Mouse (Mus musculus): ENCODE measurements at regions not wholly inside any gene's neighbourhood (a gene's known extent, or its start where the extent isn't known, plus 50 kb on each side); places are given as distances from the start of the nearest gene placed in this dataset.

DNA sequence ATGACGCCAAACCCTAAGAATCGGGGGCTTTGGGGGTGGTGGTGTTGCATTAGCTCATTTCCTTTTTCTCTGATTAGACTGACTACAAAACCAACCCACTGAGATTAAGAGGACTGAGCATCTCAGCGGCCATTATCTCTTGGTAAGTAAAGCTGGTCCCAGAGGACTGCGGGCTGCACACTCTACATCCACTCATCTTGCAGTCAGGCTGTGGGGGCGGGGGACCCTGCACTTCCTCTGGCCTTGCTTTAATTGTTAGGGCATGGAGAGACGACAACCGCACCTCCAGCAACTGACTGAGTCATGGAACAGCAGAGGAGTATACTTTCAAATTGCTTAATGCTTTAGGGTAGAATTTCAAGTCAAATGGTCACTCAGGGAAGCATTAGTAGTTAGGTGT is 100.3 kb upstream of the Rai14 start:
- ATAC-seq (replicated peaks; ENCODE audit: low FRiP score) = no peak
- H3K4me2 ChIP-seq = no peak overlapping the region
- WGBS = 45% methylated on average over 7 of the region's 7 CpGs
- H3K9ac ChIP-seq = no peak overlapping the region
- 0 out of 2 replicates have a peak, but pooled peaks cover under 1% of the 10 kb centered on the region for H3K9me3 ChIP-seq (replicated peaks)
- H3K27ac ChIP-seq = no peak overlapping the region
- H3K4me3 ChIP-seq (replicated peaks) = no peak overlapping the region
- H3K4me1 ChIP-seq = peaks cover 29% of the 10 kb centered on the region
- no peaks in the 10 kb centered on the region for H3K36me3 ChIP-seq
- H3K27me3 ChIP-seq = no peaks in the 10 kb centered on the region

DNA sequence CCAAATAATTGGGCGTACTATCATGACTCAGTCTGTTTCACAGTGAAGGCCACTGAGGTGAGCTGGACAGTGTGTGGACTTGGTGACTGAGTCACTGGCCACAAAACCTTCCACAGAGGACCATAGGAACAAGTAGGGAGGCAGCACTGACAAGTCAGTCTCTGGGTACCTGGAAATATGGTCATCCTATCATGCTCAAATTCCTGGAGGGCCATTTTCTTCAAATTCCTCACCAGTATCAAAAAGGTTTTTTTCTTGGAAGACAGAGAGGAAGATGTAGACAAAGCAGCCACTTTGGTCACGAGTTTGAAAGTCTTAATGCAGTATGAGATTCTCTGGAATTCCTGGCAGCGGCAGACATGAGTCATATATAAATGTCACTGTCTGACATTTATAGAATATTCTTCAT is 101.8 kb upstream of the Rai14 start:
- ATAC-seq (replicated peaks; ENCODE audit: low FRiP score) = no peak
- Histone ChIP-seq H3K27ac (no peak overlapping the region), H3K4me2 (no peak overlapping the region), H3K4me1 (peaks cover 29% of the 10 kb centered on the region), H3K9ac (no peak overlapping the region), H3K9me3 (replicated peaks) (0 out of 2 replicates have a peak, but pooled peaks cover 3% of the 10 kb centered on the region), H3K27me3 (no peaks in the 10 kb centered on the region), H3K4me3 (replicated peaks) (no peak overlapping the region), H3K36me3 (no peaks in the 10 kb centered on the region)
- WGBS = 77% methylated on average over 3 of the region's 3 CpGs

DNA sequence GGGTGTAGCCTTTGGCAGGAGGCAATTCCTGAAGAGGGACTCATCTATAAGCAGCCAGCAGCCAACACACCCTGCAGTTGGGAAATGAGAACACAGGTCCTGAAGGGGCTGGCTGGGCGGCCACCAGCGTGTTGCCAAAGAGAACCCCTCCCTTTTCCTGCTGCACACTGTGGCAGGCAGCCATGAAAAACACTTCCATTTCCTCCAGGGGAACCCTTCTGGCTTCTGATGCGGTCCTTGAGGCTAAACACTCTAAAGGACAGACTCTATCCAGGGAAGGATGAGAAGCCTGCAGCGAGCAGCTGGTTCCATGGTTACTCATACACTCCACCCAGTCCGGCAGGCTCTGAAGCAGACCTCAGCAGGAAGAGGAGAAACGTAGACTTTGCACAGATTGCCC is 103.8 kb upstream of the Rai14 start:
- no peaks in the 10 kb centered on the region for H3K27me3 ChIP-seq
- H3K4me3 ChIP-seq (replicated peaks) = no peak overlapping the region
- peak; percentile 89 for ATAC-seq (replicated peaks; ENCODE audit: low FRiP score)
- no peaks in the 10 kb centered on the region for H3K36me3 ChIP-seq
- 0 out of 2 replicates have a peak, but pooled peaks cover 3% of the 10 kb centered on the region for H3K9me3 ChIP-seq (replicated peaks)
- H3K9ac ChIP-seq = no peak overlapping the region
- H3K27ac ChIP-seq = peak overlapping the region; percentile 82
- H3K4me1 ChIP-seq = peaks cover 32% of the 10 kb centered on the region
- 0 out of 2 replicates have a peak overlapping the region, but pooled peaks have one; percentile 16 for H3K4me2 ChIP-seq
- WGBS = 43% methylated on average over 6 of the region's 6 CpGs

DNA sequence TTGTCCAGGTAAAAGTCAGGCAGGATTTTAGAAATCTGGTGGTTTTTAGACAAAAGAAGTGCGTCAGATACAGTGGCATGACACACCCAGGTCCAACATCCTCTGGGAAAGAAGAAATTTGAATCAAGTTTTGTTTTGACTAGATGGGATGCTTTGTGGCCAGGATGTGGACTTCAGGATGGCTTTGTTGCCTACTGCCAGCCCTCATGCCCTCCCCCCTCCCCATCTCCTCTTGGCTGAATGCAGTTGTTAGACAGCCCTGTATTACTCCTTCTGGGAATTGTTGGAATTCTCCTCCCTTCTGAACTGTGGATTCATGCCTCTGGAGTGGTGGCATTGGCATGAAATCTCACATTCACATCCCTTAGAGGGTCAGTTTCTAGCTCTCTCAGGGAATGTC is 104.3 kb upstream of the Rai14 start:
- H3K27ac ChIP-seq = peak overlapping the region; percentile 82
- no peak for ATAC-seq (replicated peaks; ENCODE audit: low FRiP score)

DNA sequence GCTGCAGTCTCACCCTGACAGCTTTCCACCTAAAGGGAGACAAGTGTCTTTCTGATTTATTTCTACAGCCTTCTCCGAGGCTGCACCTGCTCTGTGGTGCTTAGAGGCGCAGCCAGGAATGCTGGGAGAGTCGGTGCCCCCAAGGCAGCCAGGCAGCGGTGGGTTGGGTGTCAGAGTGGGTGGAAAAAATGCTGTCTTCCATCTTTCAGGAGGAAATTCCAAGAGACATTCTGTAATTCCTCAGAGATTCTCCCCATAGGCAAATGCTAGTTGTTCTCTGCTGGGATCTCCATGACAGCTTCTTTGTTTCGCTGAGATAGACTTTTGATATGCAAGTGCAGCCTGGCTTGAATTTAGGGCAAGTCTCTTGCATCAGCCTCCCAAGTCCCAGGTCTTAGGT is 109.5 kb upstream of the Rai14 start:
- WGBS = 46% methylated on average over 5 of the region's 5 CpGs
- Histone ChIP-seq H3K9me3 (replicated peaks) (0 out of 2 replicates have a peak, but pooled peaks cover 3% of the 10 kb centered on the region), H3K36me3 (no peaks in the 10 kb centered on the region), H3K4me1 (peaks cover 15% of the 10 kb centered on the region), H3K4me3 (replicated peaks) (no peak overlapping the region), H3K9ac (no peak overlapping the region), H3K4me2 (no peak overlapping the region), H3K27me3 (no peaks in the 10 kb centered on the region), H3K27ac (no peak overlapping the region)
- ATAC-seq (replicated peaks; ENCODE audit: low FRiP score) = peak; percentile 47; the same call in 1 of the 2 replicates

More for the DNA sequence above, 104.3 kb upstream of the Rai14 start:
- WGBS = 81% methylated on average over 1 of the region's 1 CpGs
- Histone ChIP-seq H3K4me3 (replicated peaks) (no peak overlapping the region), H3K27me3 (no peaks in the 10 kb centered on the region), H3K9ac (no peak overlapping the region), H3K4me2 (0 out of 2 replicates have a peak overlapping the region, but pooled peaks have one; percentile 16), H3K9me3 (replicated peaks) (0 out of 2 replicates have a peak, but pooled peaks cover 3% of the 10 kb centered on the region), H3K4me1 (peaks cover 34% of the 10 kb centered on the region), H3K36me3 (no peaks in the 10 kb centered on the region)

DNA sequence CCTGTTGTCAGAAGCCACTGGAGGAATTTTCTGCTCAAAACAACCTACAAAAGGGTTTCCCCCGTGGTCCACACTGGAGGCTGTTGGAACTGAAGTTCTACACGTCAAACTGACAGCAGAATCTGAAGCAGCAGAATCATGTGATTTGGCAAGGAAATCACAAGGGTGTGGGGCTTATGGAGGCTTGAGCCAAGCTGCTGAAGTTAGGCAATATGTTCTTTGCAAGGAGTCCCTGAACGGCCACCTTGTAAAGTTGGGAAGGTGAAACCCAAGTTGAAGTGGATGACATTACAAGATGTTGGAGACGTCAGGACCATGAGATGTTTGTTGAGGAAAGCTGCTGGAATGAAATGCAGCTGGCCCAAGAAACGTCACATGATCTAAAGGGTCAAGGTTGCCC is 115.2 kb upstream of the Rai14 start:
- Histone ChIP-seq H3K27ac (no peak overlapping the region), H3K4me1 (peaks cover 14% of the 10 kb centered on the region), H3K4me2 (no peak overlapping the region), H3K36me3 (no peaks in the 10 kb centered on the region), H3K9me3 (replicated peaks) (no peaks in the 10 kb centered on the region), H3K27me3 (no peaks in the 10 kb centered on the region), H3K9ac (no peak overlapping the region), H3K4me3 (replicated peaks) (no peak overlapping the region)
- no peak for ATAC-seq (replicated peaks; ENCODE audit: low FRiP score)
- 64% methylated on average over 5 of the region's 5 CpGs for WGBS

DNA sequence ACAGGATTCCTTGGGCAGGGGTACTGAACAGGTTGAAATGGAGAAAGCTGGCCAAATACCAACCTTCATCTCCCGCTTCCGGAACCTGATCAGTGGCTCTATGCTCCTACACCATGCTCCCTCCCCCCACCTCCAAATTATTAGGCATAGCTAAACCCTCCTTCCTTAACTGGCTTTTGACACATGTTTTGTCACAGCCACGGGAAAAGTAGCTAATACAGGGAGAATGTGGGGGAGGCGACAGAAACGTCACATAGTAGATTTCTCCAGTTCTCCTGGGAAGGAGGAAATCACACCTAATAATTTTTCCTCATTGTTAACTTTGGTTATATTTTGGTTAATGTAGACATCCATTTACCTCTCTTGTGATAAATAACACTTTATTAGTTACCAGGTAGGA is 116.1 kb upstream of the Rai14 start:
- Histone ChIP-seq H3K27me3 (no peaks in the 10 kb centered on the region), H3K9ac (no peak overlapping the region), H3K4me3 (replicated peaks) (no peak overlapping the region), H3K4me1 (peaks cover 14% of the 10 kb centered on the region), H3K36me3 (no peaks in the 10 kb centered on the region), H3K27ac (no peak overlapping the region), H3K4me2 (no peak overlapping the region), H3K9me3 (replicated peaks) (no peaks in the 10 kb centered on the region)
- ATAC-seq (replicated peaks; ENCODE audit: low FRiP score) = no peak
- WGBS = 62% methylated on average over 5 of the region's 5 CpGs

DNA sequence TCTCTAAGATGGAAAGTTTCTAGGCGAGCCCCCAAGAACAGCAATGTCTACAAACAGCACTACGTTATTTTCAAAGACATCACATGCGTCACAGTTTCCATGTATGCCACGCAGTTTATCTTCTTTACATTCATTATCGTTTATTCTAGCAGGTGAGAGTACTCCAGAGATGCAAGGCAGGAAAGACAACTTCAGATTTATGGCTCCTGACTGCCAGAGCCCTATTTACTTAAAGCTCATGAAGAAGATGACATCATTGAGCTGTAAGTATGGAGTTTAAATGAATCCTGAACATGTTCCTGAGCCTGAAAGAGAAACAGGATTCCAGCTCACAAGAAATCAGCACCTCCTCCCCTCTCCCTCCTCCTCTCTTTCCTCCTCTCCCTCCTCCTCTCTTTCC is 116.7 kb upstream of the Rai14 start:
- no peak overlapping the region for H3K27ac ChIP-seq
- 25% methylated on average over 5 of the region's 5 CpGs for WGBS
- H3K27me3 ChIP-seq = no peaks in the 10 kb centered on the region
- no peak overlapping the region for H3K4me2 ChIP-seq
- no peak for ATAC-seq (replicated peaks; ENCODE audit: low FRiP score)
- no peak overlapping the region for H3K9ac ChIP-seq
- H3K4me1 ChIP-seq = peaks cover 14% of the 10 kb centered on the region
- no peaks in the 10 kb centered on the region for H3K9me3 ChIP-seq (replicated peaks)
- no peaks in the 10 kb centered on the region for H3K36me3 ChIP-seq
- H3K4me3 ChIP-seq (replicated peaks) = no peak overlapping the region

DNA sequence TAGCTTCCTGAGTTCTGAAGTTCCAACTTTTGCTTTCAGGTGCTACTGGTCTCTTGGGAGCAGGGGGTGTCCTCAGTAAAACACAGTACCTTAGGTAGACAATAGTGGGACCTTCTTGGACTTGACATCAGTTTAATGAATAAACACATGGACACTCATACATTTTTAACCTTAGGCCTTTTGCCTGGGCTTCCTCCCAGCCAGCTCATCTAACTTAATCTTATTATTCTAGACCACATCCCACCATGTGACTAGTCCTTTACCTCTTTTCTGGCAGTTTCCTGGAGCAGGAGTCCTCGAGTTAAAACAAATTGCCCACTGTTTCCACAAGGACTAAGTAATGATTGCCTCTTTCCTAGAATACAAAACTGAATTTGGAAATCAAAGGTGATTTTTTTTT is 117.9 kb upstream of the Rai14 start:
- H3K4me1 ChIP-seq = peaks cover 14% of the 10 kb centered on the region
- no peaks in the 10 kb centered on the region for H3K36me3 ChIP-seq
- H3K4me3 ChIP-seq (replicated peaks) = no peak overlapping the region
- H3K4me2 ChIP-seq = no peak overlapping the region
- no peaks in the 10 kb centered on the region for H3K27me3 ChIP-seq
- ATAC-seq (replicated peaks; ENCODE audit: low FRiP score) = no peak
- no peaks in the 10 kb centered on the region for H3K9me3 ChIP-seq (replicated peaks)
- WGBS = 71% methylated on average over 1 of the region's 1 CpGs
- no peak overlapping the region for H3K27ac ChIP-seq
- H3K9ac ChIP-seq = no peak overlapping the region

DNA sequence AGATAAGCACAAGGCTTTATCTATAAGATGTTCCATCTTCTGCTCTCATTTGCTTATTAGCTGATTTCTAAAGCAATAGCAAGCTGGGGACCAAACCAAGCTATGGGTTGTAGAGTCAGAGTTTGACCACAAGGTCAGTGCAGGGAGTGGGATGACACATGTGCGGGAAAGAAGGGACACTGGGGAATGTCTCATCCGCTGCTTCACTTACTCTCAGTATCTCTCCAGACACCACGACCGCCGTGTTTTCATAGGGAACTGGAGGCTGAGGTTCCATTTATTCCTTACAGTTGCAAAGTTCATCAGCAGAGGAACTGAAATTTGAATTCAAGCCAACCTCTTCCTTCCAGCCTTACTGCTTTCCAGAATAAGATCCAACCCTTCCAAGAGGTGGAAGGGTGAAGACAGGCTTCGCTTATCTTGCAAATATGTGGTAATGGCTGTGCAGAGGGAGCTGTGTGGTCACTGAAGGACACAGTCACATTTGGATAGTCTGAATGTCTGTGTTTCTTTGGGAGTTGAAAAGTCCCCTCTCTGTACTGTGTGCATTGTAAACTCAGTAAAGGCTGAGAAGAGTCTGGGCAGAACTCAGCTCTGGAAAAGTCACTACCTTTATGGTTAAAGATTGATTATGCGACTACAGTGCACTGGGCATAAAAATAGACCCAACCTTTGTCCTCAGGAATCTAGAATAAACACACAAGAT is 118.1 kb upstream of the C1qtnf3 start:
- WGBS = 45% methylated on average over 7 of the region's 7 CpGs
- Histone ChIP-seq H3K4me2 (no peak overlapping the region), H3K27ac (peak overlapping the region; percentile 72), H3K9me3 (replicated peaks) (no peaks in the 10 kb centered on the region), H3K27me3 (no peaks in the 10 kb centered on the region), H3K4me1 (peaks cover 14% of the 10 kb centered on the region), H3K9ac (no peak overlapping the region), H3K4me3 (replicated peaks) (no peak overlapping the region), H3K36me3 (no peaks in the 10 kb centered on the region)
- no peak; the same call in 1 of the 2 replicates for ATAC-seq (replicated peaks; ENCODE audit: low FRiP score)

DNA sequence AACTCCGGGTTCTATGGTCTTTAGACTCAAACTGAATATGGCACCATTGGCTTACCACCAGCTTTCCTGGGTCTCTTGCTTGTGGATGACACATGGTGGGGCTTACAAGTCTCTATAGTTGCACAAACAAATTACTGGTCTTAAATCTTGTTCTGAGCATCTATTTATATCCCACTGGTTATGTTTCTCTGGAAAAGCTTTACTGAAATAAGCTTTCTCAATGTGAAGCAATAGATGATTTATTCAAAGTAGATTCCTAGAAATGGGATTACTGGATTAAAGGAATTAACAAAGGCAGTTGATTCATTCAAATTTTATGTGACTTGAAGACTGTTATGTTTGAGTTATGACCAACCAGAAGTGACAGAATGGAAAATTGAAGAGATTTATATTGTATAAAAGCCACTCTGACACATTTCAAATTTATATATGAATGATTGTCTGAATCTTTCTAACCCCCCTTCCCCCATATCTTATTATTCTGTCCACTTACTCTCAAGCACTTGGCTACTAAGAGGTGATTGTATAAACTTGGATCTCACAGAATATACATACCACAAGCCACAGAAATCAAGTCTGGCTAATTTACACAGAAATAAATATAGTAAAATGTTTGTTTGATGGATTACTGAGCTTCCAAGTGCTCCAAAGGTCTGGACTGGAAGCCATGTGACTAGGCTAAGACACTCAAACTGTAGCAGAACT is 113.4 kb upstream of the C1qtnf3 start:
- no peaks in the 10 kb centered on the region for H3K36me3 ChIP-seq
- H3K9me3 ChIP-seq (replicated peaks) = no peaks in the 10 kb centered on the region
- H3K9ac ChIP-seq = no peak overlapping the region
- H3K27ac ChIP-seq = no peak overlapping the region
- no peak overlapping the region for H3K4me2 ChIP-seq
- no peaks in the 10 kb centered on the region for H3K27me3 ChIP-seq
- 98% methylated on average over 1 of the region's 1 CpGs for WGBS
- no peak overlapping the region for H3K4me3 ChIP-seq (replicated peaks)
- ATAC-seq (replicated peaks; ENCODE audit: low FRiP score) = no peak
- peaks cover 14% of the 10 kb centered on the region for H3K4me1 ChIP-seq

DNA sequence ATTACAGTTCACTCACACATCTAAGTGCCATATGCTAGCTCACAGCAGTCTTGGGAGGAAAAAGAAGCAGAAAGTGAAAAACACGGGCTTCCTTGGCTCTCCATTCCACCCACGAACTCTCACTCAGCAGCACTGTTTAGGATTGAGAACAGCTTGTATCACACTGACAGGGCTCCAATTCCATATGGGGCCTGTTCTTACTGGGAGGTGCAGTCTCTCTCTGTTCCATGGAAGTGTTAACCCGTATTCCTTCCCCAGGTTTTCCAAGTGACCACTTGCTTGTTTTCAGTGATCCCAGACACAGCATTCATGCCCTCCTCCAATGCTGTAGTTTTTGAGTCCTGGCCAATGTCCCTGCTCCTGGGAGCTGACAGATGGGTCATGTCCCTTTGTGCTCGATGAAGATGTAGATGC is 111.5 kb upstream of the C1qtnf3 start:
- no peaks in the 10 kb centered on the region for H3K9me3 ChIP-seq (replicated peaks)
- H3K4me3 ChIP-seq (replicated peaks) = no peak overlapping the region
- no peak overlapping the region for H3K4me2 ChIP-seq
- 0 out of 2 replicates have a peak, but pooled peaks have one; percentile 2 for ATAC-seq (replicated peaks; ENCODE audit: low FRiP score)
- no peak overlapping the region for H3K9ac ChIP-seq
- H3K27me3 ChIP-seq = no peaks in the 10 kb centered on the region
- WGBS = 55% methylated on average over 4 of the region's 4 CpGs
- 0 out of 2 replicates have a peak overlapping the region, but pooled peaks have one; percentile 6 for H3K27ac ChIP-seq
- peaks cover 8% of the 10 kb centered on the region for H3K4me1 ChIP-seq
- no peaks in the 10 kb centered on the region for H3K36me3 ChIP-seq

Data from kidney, embryonic 15.5 days (tissue).